Mouse (Mus musculus) embryonic facial prominence, embryonic 14.5 days (tissue): ENCODE data around the gene Amz2. TPM values are rescaled to one million over a fixed set of nuclear protein-coding genes. Genes with fewer than 3 reads are reported as not detected.

Experiments
- ATAC-seq: fragments of 200-750 bp; cut with Nextera tagmentation; 2 replicates; pipeline ENCODE4 v1.8.0; 2017; ENCODE audit warnings: low read depth, moderate number of reproducible peaks, moderate TSS enrichment
- DNase-seq: peaks from one replicate; pipeline ENCODE4 v3.0.0-alpha.2; 2015; ENCODE audit warnings: low spot score
- H3K27ac ChIP-seq: fragments of 300-500 bp; sonication (generic); replicated peaks from 2 replicates; pipeline ENCODE4 v1.5.1; 2014; ENCODE audit warnings: low read depth, mild to moderate bottlenecking, low read length, moderate library complexity
- H3K27me3 ChIP-seq: fragments of 300-500 bp; sonication (generic); replicated peaks from 2 replicates; pipeline ENCODE4 v1.6.1; 2014; ENCODE audit warnings: low read length; ENCODE audit not compliant: control insufficient read depth, insufficient read depth
- H3K36me3 ChIP-seq: fragments of 300-500 bp; sonication (generic); 2 replicates; pipeline ENCODE4 v1.6.1; 2014; ENCODE audit warnings: low read length, mixed read lengths; ENCODE audit not compliant: control insufficient read depth, insufficient read depth
- H3K4me1 ChIP-seq: fragments of 300-500 bp; sonication (generic); 2 replicates; pipeline ENCODE4 v1.6.1; 2014; ENCODE audit warnings: antibody characterized with exemption, low read length; ENCODE audit not compliant: control insufficient read depth, insufficient read depth
- H3K4me2 ChIP-seq: fragments of 300-500 bp; sonication (generic); 2 replicates; pipeline ENCODE4 v1.6.1; 2014; ENCODE audit warnings: low read depth, mild to moderate bottlenecking, low read length, moderate library complexity, mixed read lengths
- H3K4me3 ChIP-seq: fragments of 300-500 bp; sonication (generic); 2 replicates; pipeline ENCODE4 v1.5.1; 2014; ENCODE audit warnings: low read depth, mild to moderate bottlenecking, low read length
- H3K9ac ChIP-seq: fragments of 300-500 bp; sonication (generic); 2 replicates; pipeline ENCODE4 v1.6.1; 2014; ENCODE audit warnings: low read depth, mild to moderate bottlenecking, low read length, moderate library complexity, mixed read lengths
- H3K9me3 ChIP-seq: fragments of 300-500 bp; sonication (generic); 2 replicates; pipeline ENCODE4 v1.6.1; 2016; ENCODE audit warnings: low read length; ENCODE audit not compliant: control insufficient read depth
- WGBS: fragments of 180-500 bp; shearing (Covaris S2); extraction: QIAGEN DNeasy Blood & Tissue Kit; methylation state at CpG from one replicate; pipeline ENCODE4 v1.1.7; 2014; 5-methylcytosine and 5-hydroxymethylcytosine counted together
- polyA plus RNA-seq: library from polyadenylated mRNA; unstranded; fragments of >200 nt; fragmentation: Nextera tagmentation; extraction: Ambion mirVana; gene quantifications from 2 replicates; pipeline ENCODE4 v1.2.1, GENCODE M21; 2014

The Amz2 gene
- polyA plus RNA-seq, 1 experiment from 2014 or later = 39.3 TPM

DNA sequence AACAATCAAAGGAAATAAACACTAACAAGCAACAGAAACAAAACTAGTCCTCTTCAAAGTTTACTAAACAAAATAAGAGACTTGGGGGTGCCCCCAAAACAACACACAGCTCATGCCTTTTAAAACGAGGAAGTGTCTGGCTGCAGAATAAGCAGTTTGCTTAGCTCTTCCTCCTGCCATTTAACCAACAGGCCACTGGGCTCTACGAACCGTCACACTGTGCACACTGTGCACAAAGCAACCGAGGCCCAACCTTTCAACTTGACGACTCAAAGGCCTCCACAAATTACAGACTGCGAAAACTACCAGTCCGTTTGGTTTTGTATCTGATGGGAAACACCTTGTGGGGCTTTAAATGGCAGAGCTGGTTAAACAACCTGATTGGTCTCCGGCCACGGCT lies 44.4 kb downstream of the Amz2 start:
- WGBS = 64% methylated on average over 9 of the region's 9 CpGs
- no peak overlapping the region for H3K4me2 ChIP-seq
- H3K9me3 ChIP-seq = no peaks in the 10 kb centered on the region
- DNase-seq = no peak
- peaks cover 8% of the 10 kb centered on the region; the same call in 1 of the 2 replicates for H3K27me3 ChIP-seq
- H3K36me3 ChIP-seq = no peaks in the 10 kb centered on the region
- ATAC-seq = no peak
- no peak overlapping the region for H3K27ac ChIP-seq
- H3K4me1 ChIP-seq = no peaks in the 10 kb centered on the region
- no peak overlapping the region for H3K9ac ChIP-seq
- no peak overlapping the region for H3K4me3 ChIP-seq

DNA sequence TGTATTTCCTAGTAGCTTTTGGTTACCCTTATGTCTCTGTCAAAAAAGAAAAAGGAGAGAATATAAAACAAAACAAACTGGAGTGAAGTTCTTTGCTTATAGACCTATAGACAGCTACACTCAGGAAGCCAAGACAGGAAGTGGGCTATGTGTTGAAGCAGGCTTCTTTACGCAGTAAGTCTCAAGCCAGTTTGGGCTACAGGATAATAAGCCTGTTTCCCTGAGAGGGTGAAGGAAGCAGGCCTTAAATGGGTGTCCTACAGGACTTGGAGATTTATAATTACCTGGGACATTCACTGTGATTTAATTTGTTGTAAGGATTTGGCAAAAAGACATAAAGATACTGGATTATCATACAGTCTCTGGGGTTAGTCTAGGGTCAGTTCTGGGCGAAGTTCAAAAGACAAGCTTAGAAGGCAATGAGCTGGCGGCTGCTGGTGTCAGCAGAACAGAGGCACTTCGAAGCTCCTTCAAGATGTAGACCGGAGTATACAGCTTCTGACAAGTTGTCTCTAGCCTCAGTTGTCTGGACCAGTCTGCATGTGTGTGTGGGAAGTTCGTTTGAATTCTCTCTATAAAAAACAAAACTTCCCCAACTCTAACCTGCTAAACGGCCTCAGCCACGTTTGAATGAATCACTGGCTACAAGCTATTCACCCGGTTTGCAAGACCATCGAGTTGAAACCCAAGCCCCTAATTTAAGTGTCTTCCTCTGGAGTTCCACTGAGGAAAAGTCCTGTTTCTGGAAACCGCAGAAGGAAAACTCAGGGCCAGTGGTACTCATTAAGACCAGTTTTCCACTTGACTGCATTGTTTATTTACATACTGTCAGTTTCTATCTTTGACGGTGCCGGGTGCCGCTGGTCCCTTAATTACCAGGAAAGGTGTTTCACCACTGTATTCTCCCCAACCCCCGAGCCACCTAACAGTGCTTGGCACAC lies 45.4 kb downstream of the Amz2 start:
- peak overlapping the region; percentile 71 for H3K4me3 ChIP-seq
- no peak for ATAC-seq

DNA sequence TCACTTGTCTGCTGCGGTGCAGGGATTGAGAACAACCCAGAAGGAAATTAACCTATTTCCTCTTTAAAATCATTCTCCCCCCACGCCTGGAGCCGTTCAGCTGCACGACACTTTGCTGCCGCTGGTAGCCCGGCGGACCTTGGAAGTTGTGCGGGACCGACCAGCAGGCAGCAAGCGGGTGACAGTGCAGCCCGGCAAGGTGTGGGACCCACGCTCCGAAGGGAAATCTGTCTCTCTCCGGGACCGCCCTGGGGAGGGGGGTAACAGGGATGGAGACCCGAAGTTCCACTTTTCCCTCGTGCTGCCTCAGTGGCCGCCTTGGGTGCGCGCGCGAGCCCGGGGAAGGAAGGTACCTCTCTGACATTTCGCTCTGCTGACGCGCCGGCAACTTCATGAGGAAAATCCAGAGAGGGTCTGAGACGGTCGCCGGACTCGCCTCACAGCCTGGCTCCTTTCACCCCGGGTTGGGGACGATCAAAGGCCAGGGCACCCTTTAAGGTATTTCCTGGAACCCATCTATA lies 46.5 kb downstream of the Amz2 start:
- peaks cover 14% of the 10 kb centered on the region for H3K27me3 ChIP-seq
- peak overlapping the region; percentile 87 for H3K9ac ChIP-seq
- no peak for ATAC-seq
- no peak overlapping the region for H3K27ac ChIP-seq
- H3K4me3 ChIP-seq = peak overlapping the region; percentile 71
- no peaks in the 10 kb centered on the region for H3K36me3 ChIP-seq
- no peaks in the 10 kb centered on the region for H3K4me1 ChIP-seq
- H3K9me3 ChIP-seq = no peaks in the 10 kb centered on the region
- DNase-seq = no peak
- peak overlapping the region; percentile 94 for H3K4me2 ChIP-seq
- under 1% methylated on average over 24 of the region's 33 CpGs for WGBS

More for the DNA sequence above, 45.4 kb downstream of the Amz2 start:
- WGBS = 29% methylated on average over 15 of the region's 15 CpGs
- H3K27me3 ChIP-seq = peaks cover 8% of the 10 kb centered on the region; the same call in 1 of the 2 replicates
- H3K27ac ChIP-seq = no peak overlapping the region
- H3K9me3 ChIP-seq = no peaks in the 10 kb centered on the region
- H3K4me1 ChIP-seq = no peaks in the 10 kb centered on the region
- H3K4me2 ChIP-seq = peak overlapping the region; percentile 94
- DNase-seq = peak; percentile 50
- no peaks in the 10 kb centered on the region for H3K36me3 ChIP-seq
- no peak overlapping the region for H3K9ac ChIP-seq

DNA sequence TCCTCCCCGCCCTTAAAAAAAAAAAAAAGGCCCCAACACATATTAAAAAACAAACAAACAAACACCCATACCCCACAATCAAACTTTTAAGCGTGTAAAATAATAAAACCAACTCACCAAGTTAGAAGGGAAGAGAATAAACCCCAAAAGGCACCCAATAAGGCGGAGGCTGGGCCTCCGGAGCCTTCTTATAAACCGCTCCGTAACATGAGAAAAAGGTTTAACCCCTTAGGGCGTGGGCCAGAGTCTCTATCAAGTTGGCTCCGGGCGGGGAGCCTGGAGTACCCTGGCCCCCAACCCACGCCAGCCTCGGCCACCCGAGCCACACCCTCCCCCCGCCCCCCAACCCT lies 47.0 kb downstream of the Amz2 start:
- no peaks in the 10 kb centered on the region for H3K4me1 ChIP-seq
- no peaks in the 10 kb centered on the region for H3K36me3 ChIP-seq
- H3K4me2 ChIP-seq = peak overlapping the region; percentile 94
- H3K4me3 ChIP-seq = peak overlapping the region; percentile 71
- 1% methylated on average over 11 of the region's 13 CpGs for WGBS
- DNase-seq = no peak
- peak; percentile 42 for ATAC-seq
- H3K9me3 ChIP-seq = no peaks in the 10 kb centered on the region
- peak overlapping the region; percentile 87 for H3K9ac ChIP-seq
- H3K27ac ChIP-seq = peak overlapping the region; percentile 83; the same call in 1 of the 2 replicates
- H3K27me3 ChIP-seq = peaks cover 14% of the 10 kb centered on the region

DNA sequence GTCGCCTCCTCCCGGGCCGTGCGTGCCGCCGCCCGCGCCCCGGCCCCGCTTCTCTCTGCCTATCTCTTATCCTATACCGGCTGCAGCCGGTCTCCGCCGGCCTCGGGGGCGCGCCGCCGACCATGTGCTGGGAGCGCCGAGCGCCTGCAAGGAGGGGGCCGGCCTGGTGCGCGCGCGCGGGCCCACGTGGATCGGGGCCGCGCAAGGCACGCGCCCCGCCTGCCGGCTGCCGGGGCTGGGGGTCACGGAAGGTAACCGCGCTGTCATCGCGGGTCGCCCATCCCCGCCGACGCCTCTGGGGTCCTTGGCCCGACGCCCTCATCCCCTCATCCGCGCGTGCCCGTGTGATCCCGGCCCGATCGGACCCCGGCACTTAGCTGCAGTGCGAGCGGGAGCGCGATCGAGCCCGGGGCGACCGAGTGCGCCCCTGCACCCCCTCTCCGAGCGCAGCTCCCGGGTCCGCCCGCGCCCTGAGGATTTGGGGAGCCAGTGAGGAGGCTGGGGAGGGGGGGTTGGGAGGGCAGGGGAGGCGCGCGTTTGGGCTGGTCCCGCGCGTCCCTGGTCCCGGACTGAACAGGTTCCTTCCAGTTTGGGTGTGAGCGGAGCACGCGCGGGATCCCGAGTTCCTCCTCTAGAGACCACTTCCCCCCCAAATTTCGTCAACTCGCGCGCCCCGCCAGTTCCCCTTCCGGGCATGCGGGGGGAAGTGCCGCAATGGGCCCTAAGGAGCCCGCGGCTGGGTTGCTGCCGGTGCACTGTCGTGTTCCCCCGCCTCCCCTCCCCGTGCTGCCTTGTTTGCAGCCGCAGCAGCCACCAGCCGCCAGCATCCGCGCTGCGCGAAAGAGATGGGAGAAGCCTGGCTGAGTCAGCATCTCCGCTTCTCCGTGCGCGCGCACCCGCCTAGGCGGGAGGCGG lies 47.7 kb downstream of the Amz2 start, which contains the start of the genes Arsg and Slc16a6:
Gene Arsg (plus strand): TSS at position 204 of the 915 bp plus-strand sequence.
Gene Slc16a6 (minus strand): TSS at position 428 of the 915 bp plus-strand sequence.
- Histone ChIP-seq H3K4me1 (no peaks in the 10 kb centered on the region), H3K9me3 (no peaks in the 10 kb centered on the region), H3K27ac (peak within 1 kb of the TSS; percentile 83), H3K4me2 (peak within 1 kb of the TSS; percentile 94), H3K4me3 (peak within 1 kb of the TSS; percentile 71), H3K27me3 (peaks cover 14% of the 10 kb centered on the region), H3K36me3 (no peaks in the 10 kb centered on the region), H3K9ac (peak within 1 kb of the TSS; percentile 87)
- under 1% methylated on average over 40 of the region's 111 CpGs for WGBS
- peak; percentile 91 for DNase-seq
- ATAC-seq = peak; percentile 89

DNA sequence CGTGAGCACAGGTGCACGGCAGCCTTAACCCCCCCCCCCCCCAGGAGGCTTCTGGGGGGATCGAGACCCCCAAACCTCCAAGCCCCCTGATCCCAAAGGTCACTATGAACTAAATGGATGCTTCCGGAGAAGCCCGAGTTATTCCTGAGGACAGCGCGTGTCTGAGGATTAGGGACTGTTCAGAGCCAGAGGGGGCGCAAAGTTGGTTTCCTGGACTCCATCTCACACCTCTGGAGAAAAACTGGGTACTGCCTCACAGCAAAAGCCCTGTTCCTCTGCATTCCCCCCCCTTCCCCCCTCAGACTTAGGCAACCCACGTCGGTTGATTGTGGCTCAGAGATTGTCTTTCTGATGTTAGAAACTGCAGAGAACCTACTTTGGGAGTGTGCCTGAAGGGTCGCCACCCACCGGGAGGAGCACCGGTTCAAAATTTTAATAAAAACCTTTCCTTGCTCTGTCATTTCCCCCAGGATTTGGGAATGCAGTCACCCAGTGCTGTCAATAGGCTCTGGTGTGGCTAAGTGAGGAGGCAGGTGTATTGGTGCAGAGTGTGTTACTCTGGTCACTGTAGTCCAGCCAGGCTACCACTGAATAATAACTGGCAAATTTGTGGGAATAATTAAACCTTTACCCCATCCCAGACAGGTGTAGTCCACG lies 48.5 kb downstream of the Amz2 start:
- Histone ChIP-seq H3K9me3 (no peaks in the 10 kb centered on the region), H3K4me2 (peak overlapping the region; percentile 94), H3K36me3 (no peaks in the 10 kb centered on the region), H3K4me3 (peak overlapping the region; percentile 71), H3K27me3 (peaks cover 14% of the 10 kb centered on the region), H3K27ac (peak overlapping the region; percentile 83; the same call in 1 of the 2 replicates), H3K4me1 (no peaks in the 10 kb centered on the region), H3K9ac (peak overlapping the region; percentile 87)
- peak; percentile 17 for ATAC-seq
- DNase-seq = no peak
- WGBS = 13% methylated on average over 11 of the region's 14 CpGs

DNA sequence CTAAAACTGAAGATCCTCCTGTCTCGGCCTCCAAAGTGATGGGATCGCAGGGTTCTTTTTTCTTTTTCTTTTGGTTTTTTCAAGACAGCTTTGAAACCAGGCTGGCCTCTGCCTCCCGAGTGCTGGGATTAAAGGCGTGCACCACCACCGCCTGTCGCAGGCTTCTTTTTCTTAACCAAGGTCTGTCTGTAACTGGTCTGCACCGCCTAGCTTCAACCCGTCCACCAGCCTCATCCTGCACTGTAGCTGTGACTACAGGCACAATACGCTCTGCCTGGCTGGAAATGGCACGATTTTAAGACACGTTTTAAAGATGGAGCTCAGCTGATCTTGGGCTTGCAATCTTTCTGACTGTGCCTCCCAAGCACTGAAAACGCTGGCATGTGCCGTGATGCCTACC lies 49.1 kb downstream of the Amz2 start:
- Histone ChIP-seq H3K4me3 (no peak overlapping the region), H3K27ac (no peak overlapping the region), H3K9me3 (no peaks in the 10 kb centered on the region), H3K9ac (no peak overlapping the region), H3K4me1 (no peaks in the 10 kb centered on the region), H3K36me3 (no peaks in the 10 kb centered on the region), H3K4me2 (no peak overlapping the region), H3K27me3 (peaks cover 14% of the 10 kb centered on the region)
- 83% methylated on average over 13 of the region's 13 CpGs for WGBS
- no peak for ATAC-seq
- no peak for DNase-seq

DNA sequence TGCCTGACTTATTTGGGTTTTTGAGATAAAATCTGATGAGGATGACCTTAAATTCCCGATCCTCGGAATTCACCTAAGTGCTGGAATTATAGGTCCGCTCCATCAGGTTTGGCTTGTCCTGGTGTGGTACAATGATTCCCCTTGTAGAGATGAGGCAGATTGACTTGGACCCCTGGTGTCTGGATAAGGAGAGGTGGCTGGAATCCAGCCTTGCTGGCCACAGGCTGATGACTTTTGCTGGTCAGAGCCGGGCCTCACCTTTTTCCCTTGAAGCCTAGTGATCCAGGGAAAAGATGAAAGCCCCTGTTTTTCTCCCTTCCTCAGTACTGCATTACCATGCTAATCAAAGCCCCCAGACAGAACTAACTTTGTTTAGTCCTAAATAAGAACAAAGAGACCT lies 50.0 kb downstream of the Amz2 start:
- no peaks in the 10 kb centered on the region for H3K4me1 ChIP-seq
- no peak overlapping the region for H3K27ac ChIP-seq
- peaks cover 14% of the 10 kb centered on the region for H3K27me3 ChIP-seq
- no peak overlapping the region for H3K4me3 ChIP-seq
- DNase-seq = no peak
- H3K9me3 ChIP-seq = no peaks in the 10 kb centered on the region
- H3K4me2 ChIP-seq = no peak overlapping the region
- no peaks in the 10 kb centered on the region for H3K36me3 ChIP-seq
- no peak overlapping the region for H3K9ac ChIP-seq
- whole genome bisulfite sequencing = 70% methylated on average over 4 of the region's 4 CpGs
- ATAC-seq = no peak
